Mouse (Mus musculus) MEL (cell line): Measurements from ENCODE around the gene Pcgf3. TPM values are rescaled to one million over a fixed set of nuclear protein-coding genes. Genes with fewer than 3 reads are reported as not detected.

ENCODE experiments used
- DNase-seq: peaks from one replicate; pipeline ENCODE4 v3.0.0; 2011; ENCODE audit warnings: low read depth, low spot score
- H3K27ac ChIP-seq: 2 replicates; pipeline ENCODE4 v1.5.1; 2012; ENCODE audit warnings: low read depth, mild to moderate bottlenecking, control low read depth, low read length, moderate library complexity; ENCODE audit not compliant: control insufficient read depth
- H3K27me3 ChIP-seq, 2 experiments: fragments of 150-350 bp in 1 of 2; sonication (generic) in 1 of 2; 2 replicates each; pipeline ENCODE4 v1.6.1; 2012; ENCODE audit warnings: low read length in 2 of 2, mild to moderate bottlenecking in 2 of 2, improper control_type of control experiment in 1 of 2, moderate library complexity in 1 of 2; ENCODE audit not compliant: insufficient read depth in 2 of 2, control insufficient read depth in 1 of 2
- H3K36me3 ChIP-seq, 2 experiments: 2 replicates each; pipeline ENCODE4 v1.6.1; 2012 to 2014; ENCODE audit warnings: low read length in 2 of 2, improper control_type of control experiment in 1 of 2, inconsistent platforms in 1 of 2, mild to moderate bottlenecking in 1 of 2; ENCODE audit not compliant: insufficient read depth in 2 of 2, control insufficient read depth in 1 of 2
- H3K4me1 ChIP-seq, 2 experiments: fragments of 150-350 bp in 1 of 2; sonication (generic) in 1 of 2; 2 replicates each; pipeline ENCODE4 v1.6.1; 2012; ENCODE audit warnings: low read length in 2 of 2, improper control_type of control experiment in 1 of 2, mild to moderate bottlenecking in 1 of 2; ENCODE audit not compliant: insufficient read depth in 2 of 2, control insufficient read depth in 1 of 2
- H3K4me3 ChIP-seq, 2 experiments: fragments of 150-350 bp in 1 of 2; sonication (generic) in 1 of 2; 2 replicates each; pipeline ENCODE4 v1.5.1; 2012; ENCODE audit warnings: low read depth in 2 of 2, low read length in 2 of 2, mild to moderate bottlenecking in 2 of 2, moderate library complexity in 2 of 2, control low read depth in 1 of 2, improper control_type of control experiment in 1 of 2; ENCODE audit not compliant: control insufficient read depth in 1 of 2, insufficient read depth in 1 of 2
- H3K79me2 ChIP-seq: 2 replicates; pipeline ENCODE4 v1.6.1; 2012; ENCODE audit warnings: mild to moderate bottlenecking, low read length, moderate library complexity; ENCODE audit not compliant: control insufficient read depth, poor library complexity, insufficient read depth
- H3K9ac ChIP-seq: 2 replicates; pipeline ENCODE4 v1.6.1; 2012; ENCODE audit warnings: low read depth, mild to moderate bottlenecking, control low read depth, low read length, moderate library complexity; ENCODE audit not compliant: control insufficient read depth, poor library complexity, severe bottlenecking
- H3K9me3 ChIP-seq: fragments of 150-350 bp; sonication (generic); replicated peaks from 2 replicates; pipeline ENCODE4 v1.6.1; 2012; ENCODE audit warnings: mild to moderate bottlenecking, low read length, improper control_type of control experiment, moderate library complexity; ENCODE audit not compliant: insufficient read depth
- BHLHE40 ChIP-seq: IDR thresholded peaks from 2 replicates; pipeline ENCODE4 v1.6.1; 2012; ENCODE audit warnings: low read depth, mild to moderate bottlenecking, inconsistent platforms, low read length, improper control_type of control experiment, borderline replicate concordance
- CHD1 ChIP-seq: IDR thresholded peaks from 2 replicates; pipeline ENCODE4 v1.6.1; 2012; ENCODE audit warnings: low read depth, mild to moderate bottlenecking, inconsistent platforms, low read length, improper control_type of control experiment
- CHD2 ChIP-seq: IDR thresholded peaks from 2 replicates; pipeline ENCODE4 v1.6.1; 2011; ENCODE audit warnings: low read length, improper control_type of control experiment
- CTCF ChIP-seq, 3 experiments: IDR thresholded peaks in 2 of 3; conservative IDR thresholded peaks in 1 of 3; 2 replicates each; pipeline ENCODE4 v1.5.1; 2011 to 2012; ENCODE audit warnings: low read length in 3 of 3, low read depth in 2 of 3, mild to moderate bottlenecking in 2 of 3, improper control_type of control experiment in 1 of 3, inconsistent platforms in 1 of 3, mixed read lengths in 1 of 3, moderate library complexity in 1 of 3; ENCODE audit not compliant: control insufficient read depth in 1 of 3, insufficient read depth in 1 of 3, poor library complexity in 1 of 3, severe bottlenecking in 1 of 3
- EP300 ChIP-seq, 2 experiments: IDR thresholded peaks; 2 replicates each; pipeline ENCODE4 v1.6.1; 2011; ENCODE audit warnings: improper control_type of control experiment in 2 of 2, low read length in 2 of 2, low read depth in 1 of 2, mild to moderate bottlenecking in 1 of 2
- ETS1 ChIP-seq: IDR thresholded peaks from 2 replicates; pipeline ENCODE4 v1.6.1; 2012; ENCODE audit warnings: low read depth, mild to moderate bottlenecking, inconsistent platforms, low read length, improper control_type of control experiment, moderate library complexity
- GABPA ChIP-seq: IDR thresholded peaks from 2 replicates; pipeline ENCODE4 v1.6.1; 2012; ENCODE audit warnings: low read depth, mild to moderate bottlenecking, inconsistent platforms, low read length, improper control_type of control experiment, moderate library complexity
- GATA1 ChIP-seq: IDR thresholded peaks from 2 replicates; pipeline ENCODE4 v1.6.1; 2011; ENCODE audit warnings: low read depth, low read length, improper control_type of control experiment
- HCFC1 ChIP-seq: IDR thresholded peaks from 2 replicates; pipeline ENCODE4 v1.6.1; 2012; ENCODE audit warnings: low read depth, mild to moderate bottlenecking, inconsistent platforms, low read length, improper control_type of control experiment, moderate library complexity
- JUND ChIP-seq: IDR thresholded peaks from 2 replicates; pipeline ENCODE4 v1.6.1; 2011; ENCODE audit warnings: low read depth, mild to moderate bottlenecking, improper control_type of control experiment, low read length
- KAT2A ChIP-seq: conservative IDR thresholded peaks from 2 replicates; pipeline ENCODE4 v1.6.1; 2012; ENCODE audit warnings: low read depth, low read length, improper control_type of control experiment, inconsistent platforms
- MEF2A ChIP-seq: IDR thresholded peaks from 2 replicates; pipeline ENCODE4 v1.6.1; 2014; ENCODE audit warnings: low read depth, mild to moderate bottlenecking, inconsistent platforms, low read length, improper control_type of control experiment; ENCODE audit not compliant: poor library complexity, insufficient replicate concordance, severe bottlenecking; ENCODE audit errors: extremely low read depth
- MXI1 ChIP-seq: IDR thresholded peaks from 2 replicates; pipeline ENCODE4 v1.6.1; 2011; ENCODE audit warnings: mild to moderate bottlenecking, low read depth, low read length, improper control_type of control experiment
- MYB ChIP-seq: IDR thresholded peaks from 2 replicates; pipeline ENCODE4 v1.6.1; 2011; ENCODE audit warnings: mild to moderate bottlenecking, low read depth, low read length, improper control_type of control experiment
- MYC ChIP-seq: IDR thresholded peaks from 2 replicates; pipeline ENCODE4 v1.6.1; 2011; ENCODE audit warnings: low read depth, mild to moderate bottlenecking, low read length, improper control_type of control experiment, moderate library complexity
- NRF1 ChIP-seq: IDR thresholded peaks from 2 replicates; pipeline ENCODE4 v1.6.1; 2014; ENCODE audit warnings: low read depth, mild to moderate bottlenecking, inconsistent platforms, low read length, improper control_type of control experiment, moderate library complexity; ENCODE audit not compliant: poor library complexity, insufficient read depth, severe bottlenecking
- POLR2A ChIP-seq, 2 experiments: IDR thresholded peaks; 2 replicates each; pipeline ENCODE4 v1.6.1; 2011 to 2012; ENCODE audit warnings: low read length in 2 of 2, mild to moderate bottlenecking in 2 of 2, control low read depth in 1 of 2, improper control_type of control experiment in 1 of 2, low read depth in 1 of 2, moderate library complexity in 1 of 2; ENCODE audit not compliant: control insufficient read depth in 1 of 2, insufficient read depth in 1 of 2, poor library complexity in 1 of 2
- POLR2AphosphoS5 ChIP-seq: IDR thresholded peaks from 2 replicates; pipeline ENCODE4 v1.6.1; 2012; ENCODE audit warnings: low read depth, borderline replicate concordance, mild to moderate bottlenecking, inconsistent platforms, low read length, moderate library complexity, mixed read lengths
- RAD21 ChIP-seq: IDR thresholded peaks from 2 replicates; pipeline ENCODE4 v1.6.1; 2011; ENCODE audit warnings: mild to moderate bottlenecking, low read depth, low read length, improper control_type of control experiment
- RCOR1 ChIP-seq: IDR thresholded peaks from 2 replicates; pipeline ENCODE4 v1.6.1; 2012; ENCODE audit warnings: low read depth, mild to moderate bottlenecking, inconsistent platforms, low read length, improper control_type of control experiment
- SIN3A ChIP-seq: IDR thresholded peaks from 2 replicates; pipeline ENCODE4 v1.6.1; 2012; ENCODE audit warnings: low read length, improper control_type of control experiment, inconsistent platforms
- SMC3 ChIP-seq: IDR thresholded peaks from 2 replicates; pipeline ENCODE4 v1.6.1; 2011; ENCODE audit warnings: low read depth, low read length, improper control_type of control experiment
- TAL1 ChIP-seq: IDR thresholded peaks from 2 replicates; pipeline ENCODE4 v1.6.1; 2012; ENCODE audit warnings: mild to moderate bottlenecking, inconsistent platforms, low read length, moderate library complexity, mixed read lengths
- TBP ChIP-seq: IDR thresholded peaks from 2 replicates; pipeline ENCODE4 v1.8.0; 2011; ENCODE audit warnings: low read depth, low read length, improper control_type of control experiment
- TCF12 ChIP-seq: IDR thresholded peaks from 2 replicates; pipeline ENCODE4 v1.6.1; 2014; ENCODE audit warnings: low read depth, mild to moderate bottlenecking, inconsistent platforms, low read length, improper control_type of control experiment, moderate library complexity
- UBTF ChIP-seq: IDR thresholded peaks from 2 replicates; pipeline ENCODE4 v1.6.1; 2012; ENCODE audit warnings: low read depth, mild to moderate bottlenecking, inconsistent platforms, low read length, improper control_type of control experiment, moderate library complexity, borderline replicate concordance; ENCODE audit not compliant: insufficient read depth
- USF1 ChIP-seq: IDR thresholded peaks from 2 replicates; pipeline ENCODE4 v1.6.1; 2014; ENCODE audit warnings: low read depth, mild to moderate bottlenecking, inconsistent platforms, low read length, improper control_type of control experiment, moderate library complexity
- USF2 ChIP-seq, 2 experiments: IDR thresholded peaks; 2 replicates each; pipeline ENCODE4 v1.6.1; 2011 to 2012; ENCODE audit warnings: improper control_type of control experiment in 2 of 2, low read length in 2 of 2, borderline replicate concordance in 1 of 2, inconsistent platforms in 1 of 2, low read depth in 1 of 2, mild to moderate bottlenecking in 1 of 2; ENCODE audit not compliant: insufficient read depth in 1 of 2
- ZC3H11A ChIP-seq: IDR thresholded peaks from 2 replicates; pipeline ENCODE4 v1.6.1; 2012; ENCODE audit warnings: low read depth, mild to moderate bottlenecking, inconsistent platforms, low read length, improper control_type of control experiment
- ZKSCAN1 ChIP-seq: IDR thresholded peaks from 2 replicates; pipeline ENCODE4 v1.6.1; 2012; ENCODE audit warnings: low read depth, mild to moderate bottlenecking, inconsistent platforms, low read length, improper control_type of control experiment, moderate library complexity
- ZNF384 ChIP-seq: IDR thresholded peaks from 2 replicates; pipeline ENCODE4 v1.6.1; 2012; ENCODE audit warnings: low read depth, mild to moderate bottlenecking, inconsistent platforms, low read length, improper control_type of control experiment
- polyA plus RNA-seq, 2 experiments: library from polyadenylated mRNA; stranded (reverse) in 1 of 2; unstranded in 1 of 2; fragments of >175 nt in 1 of 2; fragments of >200 nt in 1 of 2; gene quantifications; 2 replicates each; pipeline versions ENCODE4 v1.2.1 to v1.2.4; 2012; ENCODE audit warnings: low replicate concordance in 2 of 2, low read depth in 1 of 2; ENCODE audit not compliant: insufficient read length in 2 of 2, insufficient read depth in 1 of 2, missing spikeins in 1 of 2
- total RNA-seq: library from RNA; depleted of rRNA; stranded (reverse); fragments of 300-350 nt; gene quantifications from 2 replicates; pipeline ENCODE4 v1.2.3, GENCODE M21; 2012

The Pcgf3 gene
- total and polyA plus RNA-seq, 3 experiments, result 7.3 to 26.4 TPM; not detected in 1

DNA sequence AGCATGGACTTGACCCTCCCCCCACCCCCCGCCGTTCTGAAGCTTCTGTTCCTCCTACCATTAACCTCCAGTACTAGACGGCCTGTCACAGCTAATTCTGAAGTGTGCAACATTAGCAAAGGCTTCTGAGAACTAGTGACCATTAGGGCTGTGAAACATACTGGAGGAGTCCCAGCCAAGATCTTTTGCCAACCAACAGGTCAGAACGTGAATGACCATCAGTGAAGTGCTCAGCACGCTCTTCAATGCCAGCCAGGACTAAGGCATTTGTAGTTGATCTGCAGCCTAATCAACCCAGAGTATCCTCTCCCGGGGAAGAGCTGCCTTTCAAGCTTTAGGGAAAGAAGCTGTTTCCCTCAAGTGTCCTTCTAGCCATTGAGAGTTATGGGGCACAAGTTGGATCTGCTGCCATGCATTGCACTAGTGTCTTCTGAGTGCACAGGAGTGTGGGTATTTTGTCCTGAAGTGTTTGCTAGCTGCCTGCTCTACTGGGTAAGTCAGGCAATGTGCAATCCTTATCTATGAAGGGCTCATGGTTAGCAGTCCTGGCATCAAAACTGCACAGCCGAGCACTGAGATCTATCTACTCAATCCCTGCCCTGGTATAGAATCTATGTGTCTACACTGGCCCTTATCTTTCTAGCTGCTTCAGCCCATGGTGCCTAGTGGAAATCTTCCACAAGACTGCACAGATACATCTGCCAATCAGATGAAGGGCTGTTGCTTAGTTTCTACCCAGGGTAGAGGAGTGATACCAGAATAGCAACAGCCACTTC is 82.7 kb downstream of the Pcgf3 start:
- Histone ChIP-seq H3K27ac (no peak overlapping the region), H3K79me2 (no peaks in the 10 kb centered on the region)
- TF ChIP-seq GABPA, result no peak
- TF ChIP-seq MEF2A, result no peak
- TF ChIP-seq SMC3, result no peak
- no peak for TF ChIP-seq ZC3H11A
- TF ChIP-seq TBP, result no peak
- TF ChIP-seq ETS1, result no peak
- TF ChIP-seq USF2 (IDR thresholded peaks at IDR 0.05; ENCODE audit: borderline replicate concordance in 1 of 2, insufficient read depth in 1 of 2, low read depth in 1 of 2, low read length in 2 of 2), result no peak
- TF ChIP-seq SIN3A, result no peak
- TF ChIP-seq RAD21, result no peak
- TF ChIP-seq GATA1, result peak; percentile 68
- TF ChIP-seq CTCF (IDR thresholded peaks at IDR 0.05 in 2 of 3, conservative IDR thresholded peaks at IDR 0.05 in 1 of 3; ENCODE audit: control insufficient read depth in 1 of 3, insufficient read depth in 1 of 3, low read depth in 2 of 3, low read length in 3 of 3, poor library complexity in 1 of 3, severe bottlenecking in 1 of 3), result no peak
- no peak for TF ChIP-seq JUND
- no peak for TF ChIP-seq BHLHE40
- no peak for TF ChIP-seq MXI1
- TF ChIP-seq HCFC1, result no peak
- TF ChIP-seq UBTF, result no peak
- no peak for TF ChIP-seq ZNF384
- TF ChIP-seq CHD1, result no peak
- TF ChIP-seq MYC, result no peak
- no peak for TF ChIP-seq MYB
- no peak for TF ChIP-seq ZKSCAN1
- no peak for TF ChIP-seq NRF1
- TF ChIP-seq CHD2, result no peak
- no peak for TF ChIP-seq USF1
- peak; percentile 16; the same call in 1 of the 2 replicates for TF ChIP-seq TCF12
- no peak for TF ChIP-seq POLR2A (IDR thresholded peaks at IDR 0.05; ENCODE audit: control insufficient read depth in 1 of 2, insufficient read depth in 1 of 2, low read depth in 1 of 2, low read length in 2 of 2, poor library complexity in 1 of 2)
- TF ChIP-seq TAL1, result peak; percentile 27; the same call in 1 of the 2 replicates
- TF ChIP-seq RCOR1, result peak; percentile 78; the same call in 1 of the 2 replicates
- no peak for TF ChIP-seq POLR2AphosphoS5
- no peak for TF ChIP-seq EP300 (IDR thresholded peaks at IDR 0.05; ENCODE audit: low read depth in 1 of 2, low read length in 2 of 2)
- TF ChIP-seq KAT2A, result no peak
- TF ChIP-seq, all 39 proteins: peak for 4
- H3K4me1 ChIP-seq, result 0 out of 4 replicates have a peak, but pooled peaks cover 0 to 2% of the 10 kb centered on the region in 2 experiments
- no peaks in the 10 kb centered on the region for H3K9me3 ChIP-seq
- H3K27me3 ChIP-seq, result no peaks in the 10 kb centered on the region; a peak in 1 of 4 replicates
- H3K9ac ChIP-seq, result no peak overlapping the region
- no peak overlapping the region for H3K4me3 ChIP-seq
- H3K36me3 ChIP-seq, result no peaks in the 10 kb centered on the region
- DNase-seq, result peak; percentile 45
